Mouse (Mus musculus) CH12.LX (cell line): ENCODE results near the gene Pex16. TPM values are rescaled to one million over a fixed set of nuclear protein-coding genes. Genes with fewer than 3 reads are reported as not detected.

Source experiments
- DNase-seq: peaks from one replicate; pipeline ENCODE4 v3.0.0-alpha.2; 2013; ENCODE audit errors: extremely low read depth
- H3K27ac ChIP-seq: 2 replicates; pipeline ENCODE4 v1.5.1; 2012; ENCODE audit warnings: low read depth, mild to moderate bottlenecking, control low read depth, moderate library complexity; ENCODE audit not compliant: insufficient read depth
- H3K27me3 ChIP-seq: replicated peaks from 2 replicates; pipeline ENCODE3; 2012; ENCODE audit warnings: inconsistent platforms
- H3K36me3 ChIP-seq, 2 experiments: replicated peaks in 1 of 2; 2 replicates each; pipeline versions ENCODE3 to v1.6.1; 2012; ENCODE audit warnings: inconsistent platforms in 1 of 2, low read length in 1 of 2, mild to moderate bottlenecking in 1 of 2, mixed read lengths in 1 of 2, moderate library complexity in 1 of 2; ENCODE audit not compliant: control insufficient read depth in 1 of 2, insufficient read depth in 1 of 2
- H3K4me1 ChIP-seq, 2 experiments: 2 replicates each; pipeline ENCODE4 v1.6.1; 2012; ENCODE audit warnings: inconsistent platforms in 1 of 2, moderate library complexity in 1 of 2; ENCODE audit not compliant: insufficient read depth in 2 of 2, control insufficient read depth in 1 of 2
- H3K4me2 ChIP-seq: 2 replicates; pipeline ENCODE4 v1.6.1; 2012; ENCODE audit warnings: low read depth, mild to moderate bottlenecking, control low read depth; ENCODE audit not compliant: poor library complexity, insufficient read depth, severe bottlenecking
- H3K4me3 ChIP-seq, 3 experiments: fragments of 150-350 bp in 1 of 3; sonication (generic) in 1 of 3; replicated peaks in 1 of 3; 2 replicates each; pipeline versions ENCODE3 to v1.5.1; 2011 to 2012; ENCODE audit warnings: low read depth in 2 of 3, low read length in 2 of 3, mild to moderate bottlenecking in 2 of 3, moderate library complexity in 2 of 3, control low read depth in 1 of 3, improper control_type of control experiment in 1 of 3, inconsistent platforms in 1 of 3, mixed read lengths in 1 of 3; ENCODE audit not compliant: poor library complexity in 1 of 3
- H3K79me2 ChIP-seq: replicated peaks from 2 replicates; pipeline ENCODE4 v1.6.1; 2012; ENCODE audit warnings: mild to moderate bottlenecking, moderate library complexity; ENCODE audit not compliant: control insufficient read depth, poor library complexity, insufficient read depth, severe bottlenecking; ENCODE audit errors: extremely low read depth
- H3K9ac ChIP-seq: 2 replicates; pipeline ENCODE4 v1.6.1; 2012; ENCODE audit warnings: low read depth, mild to moderate bottlenecking, control low read depth, moderate library complexity; ENCODE audit not compliant: insufficient read depth
- H3K9me3 ChIP-seq: replicated peaks from 2 replicates; pipeline ENCODE3; 2012; ENCODE audit warnings: low read length, inconsistent platforms, mixed read lengths
- BHLHE40 ChIP-seq: IDR thresholded peaks from 2 replicates; pipeline ENCODE4 v1.6.1; 2011; ENCODE audit warnings: mild to moderate bottlenecking, low read depth, low read length, improper control_type of control experiment
- CHD1 ChIP-seq: IDR thresholded peaks from 2 replicates; pipeline ENCODE4 v1.6.1; 2012; ENCODE audit warnings: low read depth, low read length, improper control_type of control experiment, inconsistent platforms
- CHD2 ChIP-seq: IDR thresholded peaks from 2 replicates; pipeline ENCODE4 v1.6.1; 2011; ENCODE audit warnings: low read length, improper control_type of control experiment
- ELF1 ChIP-seq: IDR thresholded peaks from 2 replicates; pipeline ENCODE4 v1.6.1; 2014; ENCODE audit warnings: low read depth, mild to moderate bottlenecking, inconsistent platforms, low read length, improper control_type of control experiment
- EP300 ChIP-seq: IDR thresholded peaks from 2 replicates; pipeline ENCODE4 v1.6.1; 2011; ENCODE audit warnings: low read length, improper control_type of control experiment
- ETS1 ChIP-seq: conservative IDR thresholded peaks from 2 replicates; pipeline ENCODE4 v1.6.1; 2012; ENCODE audit warnings: low read depth, mild to moderate bottlenecking, inconsistent platforms, low read length, improper control_type of control experiment, moderate library complexity
- HCFC1 ChIP-seq: IDR thresholded peaks from 2 replicates; pipeline ENCODE4 v1.6.1; 2012; ENCODE audit warnings: low read depth, mild to moderate bottlenecking, inconsistent platforms, low read length, improper control_type of control experiment
- JUN ChIP-seq: IDR thresholded peaks from 2 replicates; pipeline ENCODE4 v1.6.1; 2011; ENCODE audit warnings: low read depth, mild to moderate bottlenecking, low read length, improper control_type of control experiment, moderate library complexity; ENCODE audit not compliant: insufficient read depth
- JUND ChIP-seq: conservative IDR thresholded peaks from 2 replicates; pipeline ENCODE4 v1.6.1; 2011; ENCODE audit warnings: low read depth, low read length, improper control_type of control experiment
- KAT2A ChIP-seq: IDR thresholded peaks from 2 replicates; pipeline ENCODE4 v1.6.1; 2012; ENCODE audit warnings: low read length, improper control_type of control experiment, inconsistent platforms; ENCODE audit not compliant: insufficient replicate concordance
- MAFK ChIP-seq: IDR thresholded peaks from 2 replicates; pipeline ENCODE4 v1.6.1; 2011; ENCODE audit warnings: low read length, improper control_type of control experiment; ENCODE audit not compliant: insufficient replicate concordance
- MXI1 ChIP-seq: IDR thresholded peaks from 2 replicates; pipeline ENCODE4 v1.6.1; 2011; ENCODE audit warnings: mild to moderate bottlenecking, low read depth, low read length, improper control_type of control experiment
- MYC ChIP-seq: IDR thresholded peaks from 2 replicates; pipeline ENCODE4 v1.6.1; 2011; ENCODE audit warnings: low read depth, mild to moderate bottlenecking, improper control_type of control experiment, low read length
- NRF1 ChIP-seq: IDR thresholded peaks from 2 replicates; pipeline ENCODE4 v1.6.1; 2014; ENCODE audit warnings: low read depth, mild to moderate bottlenecking, inconsistent platforms, low read length, improper control_type of control experiment, moderate library complexity
- POLR2A ChIP-seq: IDR thresholded peaks from 2 replicates; pipeline ENCODE4 v1.6.1; 2011; ENCODE audit warnings: low read depth, mild to moderate bottlenecking, improper control_type of control experiment, low read length
- RAD21 ChIP-seq: IDR thresholded peaks from 2 replicates; pipeline ENCODE4 v1.6.1; 2011; ENCODE audit warnings: low read depth, mild to moderate bottlenecking, low read length, improper control_type of control experiment, moderate library complexity
- SMC3 ChIP-seq: IDR thresholded peaks from 2 replicates; pipeline ENCODE4 v1.6.1; 2011; ENCODE audit warnings: low read depth, low read length, improper control_type of control experiment
- TCF12 ChIP-seq: IDR thresholded peaks from 2 replicates; pipeline ENCODE4 v1.6.1; 2014; ENCODE audit warnings: low read depth, mild to moderate bottlenecking, inconsistent platforms, low read length, improper control_type of control experiment
- UBTF ChIP-seq: IDR thresholded peaks from 2 replicates; pipeline ENCODE4 v1.6.1; 2012; ENCODE audit warnings: low read depth, mild to moderate bottlenecking, inconsistent platforms, low read length, improper control_type of control experiment, moderate library complexity
- USF1 ChIP-seq: IDR thresholded peaks from 2 replicates; pipeline ENCODE4 v1.6.1; 2014; ENCODE audit warnings: low read depth, mild to moderate bottlenecking, inconsistent platforms, low read length, improper control_type of control experiment
- USF2 ChIP-seq: conservative IDR thresholded peaks from 2 replicates; pipeline ENCODE4 v1.6.1; 2011; ENCODE audit warnings: low read depth, low read length, improper control_type of control experiment
- ZKSCAN1 ChIP-seq: IDR thresholded peaks from 2 replicates; pipeline ENCODE4 v1.6.1; 2012; ENCODE audit warnings: low read depth, inconsistent platforms, low read length, improper control_type of control experiment, borderline replicate concordance
- ZMIZ1 ChIP-seq: IDR thresholded peaks from 2 replicates; pipeline ENCODE4 v1.6.1; 2012; ENCODE audit warnings: low read depth, mild to moderate bottlenecking, inconsistent platforms, low read length, improper control_type of control experiment
- ZNF384 ChIP-seq: IDR thresholded peaks from 2 replicates; pipeline ENCODE4 v1.6.1; 2012; ENCODE audit warnings: low read depth, low read length, improper control_type of control experiment, inconsistent platforms
- dilution Hi-C: fragments of 300-500 bp; cut with MboI; formaldehyde crosslinking; loops from 2 replicates; pipeline ENCODE4 v1.14.3; 2020; ENCODE audit warnings: low sequenced_read_pairs; ENCODE audit not compliant: extremely low pct_unique_long_range_greater_than_20kb, extremely low pct_ligation_motif_present
- in situ Hi-C: fragments of 300-500 bp; cut with MboI; formaldehyde crosslinking; loops from 3 replicates; pipeline ENCODE4 v1.14.3; 2019; ENCODE audit warnings: low sequenced_read_pairs, low pct_ligation_motif_present, low pct_unique_long_range_greater_than_20kb, mixed read lengths
- polyA plus RNA-seq: library from polyadenylated mRNA; unstranded; fragments of >175 nt; gene quantifications from 2 replicates; pipeline ENCODE4 v1.2.1, GENCODE M21; 2012; ENCODE audit warnings: low read depth; ENCODE audit not compliant: insufficient read length
- total RNA-seq, 2 experiments: library from RNA; depleted of rRNA; stranded (reverse); fragments of 300-350 nt in 1 of 2; fragments of >200 nt in 1 of 2; gene quantifications; 2 replicates each; pipeline ENCODE4 v1.2.3; 2012 to 2014

Pex16 gene
- total and polyA plus RNA-seq, 3 experiments = 28.7 to 44.0 (median 36.6) TPM

DNA sequence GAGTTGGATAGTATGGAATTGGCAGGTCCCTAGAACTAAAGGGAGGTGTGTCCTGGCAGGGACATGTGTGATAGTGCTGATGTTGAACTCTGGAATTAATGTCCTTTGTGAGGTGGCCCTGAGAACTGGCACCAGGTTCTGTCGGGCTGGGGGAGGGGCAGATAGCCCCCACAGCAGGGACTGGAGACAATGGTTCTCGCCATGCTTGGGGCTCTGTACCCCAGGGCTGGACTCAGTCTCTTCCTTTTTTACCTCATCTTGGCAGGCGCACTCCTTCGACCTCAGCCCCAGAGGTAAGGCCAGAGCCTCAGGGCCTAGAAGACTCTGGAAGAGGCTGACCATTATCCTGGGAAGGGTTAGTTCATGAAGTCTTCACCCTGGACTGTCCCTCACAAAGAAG, 8.3 kb downstream of the Pex16 start:
- dilution Hi-C loops (no loop called here), in situ Hi-C loops (no loop called here)
- no peak overlapping the region for H3K27ac ChIP-seq
- peaks cover 70 to 95% of the 10 kb centered on the region in 2 experiments for H3K36me3 ChIP-seq
- no peaks in the 10 kb centered on the region for H3K9me3 ChIP-seq
- H3K4me2 ChIP-seq = no peak overlapping the region
- DNase-seq = no peak
- no peak for TF ChIP-seq ZKSCAN1
- no peak for TF ChIP-seq USF2
- TF ChIP-seq HCFC1 = no peak
- no peak for TF ChIP-seq NRF1
- no peak for TF ChIP-seq EP300
- TF ChIP-seq ZMIZ1 = no peak
- TF ChIP-seq ETS1 = no peak
- no peaks in the 10 kb centered on the region for H3K27me3 ChIP-seq
- no peak overlapping the region for H3K4me3 ChIP-seq
- no peak overlapping the region for H3K9ac ChIP-seq
- H3K79me2 ChIP-seq = no peaks in the 10 kb centered on the region
- peaks cover 18 to 41% of the 10 kb centered on the region in 2 experiments for H3K4me1 ChIP-seq

DNA sequence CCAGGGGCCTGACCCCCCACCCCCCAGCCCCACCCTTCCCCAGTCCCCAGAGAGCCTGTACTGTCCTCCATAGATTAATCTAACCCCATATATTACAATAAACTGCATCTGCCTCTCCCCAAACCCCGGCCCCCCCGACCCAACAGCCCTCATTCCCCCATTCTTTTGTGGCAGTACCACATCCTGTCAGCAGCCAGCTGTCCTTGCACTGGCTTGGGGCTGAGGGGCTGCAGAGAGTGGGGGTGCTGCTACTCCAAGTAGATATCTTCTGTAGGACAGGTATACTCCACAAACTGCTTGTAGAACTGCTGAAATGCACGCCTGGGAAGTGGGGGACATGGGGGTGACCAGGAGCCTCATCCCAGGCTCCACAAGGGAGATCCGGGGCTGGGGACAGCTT, 9.6 kb downstream of the Pex16 start:
- peaks cover 57 to 95% of the 10 kb centered on the region in 2 experiments for H3K36me3 ChIP-seq

More for the DNA sequence above, 9.6 kb downstream of the Pex16 start:
- no peak overlapping the region for H3K9ac ChIP-seq
- dilution Hi-C loops = no loop called here
- H3K4me2 ChIP-seq = no peak overlapping the region
- in situ Hi-C loops = no loop called here
- no peak for TF ChIP-seq TCF12
- TF ChIP-seq ZNF384 = no peak
- no peak for TF ChIP-seq JUND
- no peak for TF ChIP-seq RAD21
- TF ChIP-seq EP300 = no peak
- no peak for TF ChIP-seq USF2
- TF ChIP-seq CHD2 = no peak
- TF ChIP-seq MYC = no peak
- no peak for TF ChIP-seq ZMIZ1
- TF ChIP-seq POLR2A = no peak
- TF ChIP-seq MXI1 = no peak
- no peak for TF ChIP-seq USF1
- TF ChIP-seq ELF1 = no peak
- TF ChIP-seq JUN = no peak
- TF ChIP-seq UBTF = no peak
- TF ChIP-seq MAFK = no peak
- no peak for TF ChIP-seq SMC3
- TF ChIP-seq CHD1 = no peak
- TF ChIP-seq KAT2A = no peak
- no peak for TF ChIP-seq BHLHE40
- TF ChIP-seq, all 38 proteins: peak for 0
- Histone ChIP-seq H3K4me1 (peaks cover 11 to 39% of the 10 kb centered on the region in 2 experiments), H3K4me3 (no peak overlapping the region), H3K79me2 (no peaks in the 10 kb centered on the region), H3K27ac (no peak overlapping the region), H3K9me3 (no peaks in the 10 kb centered on the region), H3K27me3 (no peaks in the 10 kb centered on the region)
- no peak for DNase-seq
